Mouse (Mus musculus): ENCODE measurements around the gene Slc7a5.

GRCm38 (mm10) chr8:121887547-121887946 lies 19.9 kb downstream of the Slc7a5 start:
- TF ChIP-seq CTCF (IDR thresholded peaks at IDR 0.05; ENCODE audit: low read depth) (no peak), EP300 (optimal IDR thresholded peaks at IDR 0.05) (no peak)

Measured in stomach, postnatal 0 days (tissue).